Mouse (Mus musculus) frontal cortex, adult (tissue): ENCODE measurements around the gene Elk4.

Source experiments
- ATAC-seq: cut with Nextera tagmentation; 2 replicates; pipeline ENCODE4 v1.9.2; 2017; ENCODE audit warnings: mild to moderate bottlenecking, moderate library complexity, mixed read lengths; ENCODE audit not compliant: low TSS enrichment

Elk4 gene

GRCm38 (mm10) chr1:132007282-132007815, at the start of gene Elk4:
Gene Elk4, plus strand, starts transcription at chr1:132007607.
- peak; percentile 90 for ATAC-seq

GRCm38 (mm10) chr1:131961004-131961403, 46.4 kb upstream of the Elk4 start:
- ATAC-seq, result no peak

GRCm38 (mm10) chr1:131962606-131963084, 44.8 kb upstream of the Elk4 start, which contains the start of gene Slc45a3:
Gene Slc45a3, plus strand, starts transcription at chr1:131962967.
- no peak for ATAC-seq

GRCm38 (mm10) chr1:131963085-131963951, 44.1 kb upstream of the Elk4 start:
- peak; percentile 31 for ATAC-seq

- no peak for ATAC-seq
These were observed 43.3 kb upstream of the Elk4 start for GRCm38 (mm10) chr1:131964100-131964499.

- no peak for ATAC-seq
These were observed 42.8 kb upstream of the Elk4 start for GRCm38 (mm10) chr1:131964580-131964979.

GRCm38 (mm10) chr1:131965818-131966217, 41.6 kb upstream of the Elk4 start:
- ATAC-seq, result no peak

GRCm38 (mm10) chr1:131967336-131967735, 40.1 kb upstream of the Elk4 start:
- no peak for ATAC-seq

- ATAC-seq, result no peak
These were observed 38.9 kb upstream of the Elk4 start for GRCm38 (mm10) chr1:131968556-131968955.

GRCm38 (mm10) chr1:131968983-131969382, 38.4 kb upstream of the Elk4 start:
- no peak for ATAC-seq

- ATAC-seq, result no peak
These were observed 37.6 kb upstream of the Elk4 start for GRCm38 (mm10) chr1:131969825-131970224.

- no peak for ATAC-seq
These were observed 37.1 kb upstream of the Elk4 start for GRCm38 (mm10) chr1:131970322-131970660.

- no peak for ATAC-seq
These were observed 36.5 kb upstream of the Elk4 start for GRCm38 (mm10) chr1:131970661-131971520.

- ATAC-seq, result no peak
These were observed 35.5 kb upstream of the Elk4 start for GRCm38 (mm10) chr1:131971771-131972497.

- no peak for ATAC-seq
These were observed 34.7 kb upstream of the Elk4 start for GRCm38 (mm10) chr1:131972498-131973334.

GRCm38 (mm10) chr1:131973991-131974390, 33.4 kb upstream of the Elk4 start:
- no peak for ATAC-seq

GRCm38 (mm10) chr1:131976886-131977285, 30.5 kb upstream of the Elk4 start:
- no peak for ATAC-seq

GRCm38 (mm10) chr1:131980471-131980870, 26.9 kb upstream of the Elk4 start:
- no peak for ATAC-seq

GRCm38 (mm10) chr1:131981378-131982013, 25.9 kb upstream of the Elk4 start:
- peak; percentile 86 for ATAC-seq

GRCm38 (mm10) chr1:131982907-131983306, 24.5 kb upstream of the Elk4 start:
- peak; percentile 66 for ATAC-seq
